ENCODE assay signal across 19 mouse cellular contexts in genomic region chr12:29243087-29243486, GRCm38 (mm10).
"Had no signal": no experiment of that assay in that cellular context is flagged by ENCODE, and none has a peak within 500 bp of the region (broad histone marks: within the 10 kb centered on the region; RNA-seq: fewer than 3 reads in every experiment).

No protein-coding gene starts in this region.

- DNase-seq: kidney, adult 2 months; kidney, postnatal 25 days; layer of hippocampus, postnatal 36 days; liver, embryonic 13.5 days; lung, adult 2 months; lung, postnatal 14 days; lung, postnatal 4 days; right cerebral cortex, adult 18-20 months; right cerebral cortex, postnatal 14 days; right cerebral cortex, postnatal 4 days; thymus, adult 2 months; thymus, postnatal 14 days; thymus, postnatal 4 days had no signal

- H3K4me2 ChIP-seq: liver, embryonic 13.5 days; midbrain, embryonic 12.5 days; midbrain, embryonic 15.5 days had no signal

- H3K27me3 ChIP-seq: liver, embryonic 13.5 days; midbrain, embryonic 12.5 days; midbrain, embryonic 15.5 days had no signal

- H3K9me3 ChIP-seq: liver, embryonic 13.5 days; midbrain, embryonic 12.5 days; midbrain, embryonic 15.5 days had no signal

- H3K27ac ChIP-seq: kidney, postnatal 0 days; left cerebral cortex, adult 2 months; liver, embryonic 13.5 days; midbrain, embryonic 12.5 days; midbrain, embryonic 15.5 days; stomach, postnatal 0 days had no signal

- H3K4me3 ChIP-seq: left cerebral cortex, adult 2 months; liver, embryonic 13.5 days; midbrain, embryonic 12.5 days; midbrain, embryonic 15.5 days had no signal

- H3K9ac ChIP-seq: liver, embryonic 13.5 days; midbrain, embryonic 12.5 days; midbrain, embryonic 15.5 days had no signal

- H3K4me1 ChIP-seq: liver, embryonic 13.5 days had no signal

- ATAC-seq: intestine, postnatal 0 days; midbrain, embryonic 15.5 days had no signal

- H3K36me3 ChIP-seq: liver, embryonic 13.5 days; midbrain, embryonic 12.5 days; midbrain, embryonic 15.5 days had no signal
